Mouse (Mus musculus): Measurements from ENCODE around the gene Nucb1. TPM values are rescaled to one million over a fixed set of nuclear protein-coding genes. Genes with fewer than 3 reads are reported as not detected.

Nucb1 gene
- polyA plus RNA-seq, 1 experiment: 296 TPM

GRCm38 (mm10) chr7:45459564-45460140 is 50.6 kb downstream of the Nucb1 start, which contains the start of gene Ftl1:
Gene Ftl1 (minus strand): TSS chr7:45459884.
- TF ChIP-seq POLR2A (IDR thresholded peaks at IDR 0.05; ENCODE audit: borderline replicate concordance, low read depth, low read length): peak; percentile 97
- Histone ChIP-seq H3K27ac (ENCODE audit: insufficient read depth, low read depth, low read length) (peak within 1 kb of the TSS; percentile 100), H3K4me1 (ENCODE audit: control insufficient read depth, insufficient read depth, low read length) (peaks cover 27% of the 10 kb centered on the region), H3K4me3 (ENCODE audit: insufficient read depth, low read length) (peak within 1 kb of the TSS; percentile 94)

- Histone ChIP-seq H3K27ac (ENCODE audit: insufficient read depth, low read depth, low read length) (peak overlapping the region; percentile 100), H3K4me3 (ENCODE audit: insufficient read depth, low read length) (peak overlapping the region; percentile 94), H3K4me1 (ENCODE audit: control insufficient read depth, insufficient read depth, low read length) (peaks cover 25% of the 10 kb centered on the region)
- TF ChIP-seq CTCF (IDR thresholded peaks at IDR 0.05; ENCODE audit: low read depth, low read length): no peak
- no peak for TF ChIP-seq POLR2A (IDR thresholded peaks at IDR 0.05; ENCODE audit: borderline replicate concordance, low read depth, low read length)
These were observed 51.2 kb downstream of the Nucb1 start for GRCm38 (mm10) chr7:45458748-45459563.

- peaks cover 15% of the 10 kb centered on the region for H3K4me1 ChIP-seq (ENCODE audit: control insufficient read depth, insufficient read depth, low read length)
- TF ChIP-seq CTCF (IDR thresholded peaks at IDR 0.05; ENCODE audit: low read depth, low read length) (no peak), POLR2A (IDR thresholded peaks at IDR 0.05; ENCODE audit: borderline replicate concordance, low read depth, low read length) (0 out of 2 replicates have a peak, but pooled peaks have one; percentile 47)
- peak overlapping the region; percentile 100 for H3K27ac ChIP-seq (ENCODE audit: insufficient read depth, low read depth, low read length)
- H3K4me3 ChIP-seq (ENCODE audit: insufficient read depth, low read length): peak overlapping the region; percentile 94
These were observed 52.8 kb downstream of the Nucb1 start for GRCm38 (mm10) chr7:45457204-45458060.

- H3K27ac ChIP-seq (ENCODE audit: insufficient read depth, low read depth, low read length): peak overlapping the region; percentile 100
- no peak; the same call in 1 of the 2 replicates for TF ChIP-seq POLR2A (IDR thresholded peaks at IDR 0.05; ENCODE audit: borderline replicate concordance, low read depth, low read length)
- no peak for TF ChIP-seq CTCF (IDR thresholded peaks at IDR 0.05; ENCODE audit: low read depth, low read length)
- peaks cover 12% of the 10 kb centered on the region for H3K4me1 ChIP-seq (ENCODE audit: control insufficient read depth, insufficient read depth, low read length)
- H3K4me3 ChIP-seq (ENCODE audit: insufficient read depth, low read length): peak overlapping the region; percentile 94
These were observed 53.4 kb downstream of the Nucb1 start for GRCm38 (mm10) chr7:45456721-45457203.

- Histone ChIP-seq H3K4me1 (ENCODE audit: control insufficient read depth, insufficient read depth, low read length) (peaks cover 8% of the 10 kb centered on the region), H3K27ac (ENCODE audit: insufficient read depth, low read depth, low read length) (peak overlapping the region; percentile 100), H3K4me3 (ENCODE audit: insufficient read depth, low read length) (peak overlapping the region; percentile 94)
- TF ChIP-seq POLR2A (IDR thresholded peaks at IDR 0.05; ENCODE audit: borderline replicate concordance, low read depth, low read length) (no peak), CTCF (IDR thresholded peaks at IDR 0.05; ENCODE audit: low read depth, low read length) (no peak)
These were observed 54.1 kb downstream of the Nucb1 start for GRCm38 (mm10) chr7:45455932-45456696.

- Histone ChIP-seq H3K4me3 (ENCODE audit: insufficient read depth, low read length) (no peak overlapping the region), H3K27ac (ENCODE audit: insufficient read depth, low read depth, low read length) (no peak overlapping the region), H3K4me1 (ENCODE audit: control insufficient read depth, insufficient read depth, low read length) (no peaks in the 10 kb centered on the region)
- TF ChIP-seq POLR2A (IDR thresholded peaks at IDR 0.05; ENCODE audit: borderline replicate concordance, low read depth, low read length): no peak
- no peak for TF ChIP-seq CTCF (IDR thresholded peaks at IDR 0.05; ENCODE audit: low read depth, low read length)
These were observed 55.2 kb downstream of the Nucb1 start for GRCm38 (mm10) chr7:45454971-45455370.

- Histone ChIP-seq H3K4me3 (ENCODE audit: insufficient read depth, low read length) (no peak overlapping the region), H3K4me1 (ENCODE audit: control insufficient read depth, insufficient read depth, low read length) (no peaks in the 10 kb centered on the region), H3K27ac (ENCODE audit: insufficient read depth, low read depth, low read length) (no peak overlapping the region)
- no peak for TF ChIP-seq POLR2A (IDR thresholded peaks at IDR 0.05; ENCODE audit: borderline replicate concordance, low read depth, low read length)
- peak; percentile 54 for TF ChIP-seq CTCF (IDR thresholded peaks at IDR 0.05; ENCODE audit: low read depth, low read length)
These were observed 58.7 kb downstream of the Nucb1 start for GRCm38 (mm10) chr7:45451344-45451982.

GRCm38 (mm10) chr7:45449974-45450373 is 60.2 kb downstream of the Nucb1 start:
- Histone ChIP-seq H3K4me3 (ENCODE audit: insufficient read depth, low read length) (no peak overlapping the region), H3K27ac (ENCODE audit: insufficient read depth, low read depth, low read length) (no peak overlapping the region), H3K4me1 (ENCODE audit: control insufficient read depth, insufficient read depth, low read length) (no peaks in the 10 kb centered on the region)
- TF ChIP-seq CTCF (IDR thresholded peaks at IDR 0.05; ENCODE audit: low read depth, low read length) (no peak), POLR2A (IDR thresholded peaks at IDR 0.05; ENCODE audit: borderline replicate concordance, low read depth, low read length) (no peak)

Data from bone marrow macrophage, adult 2 months (primary cell).